Mouse (Mus musculus) limb, embryonic 12.5 days (tissue): ENCODE measurements around the gene Gm17617. TPM values are rescaled to one million over a fixed set of nuclear protein-coding genes. Genes with fewer than 3 reads are reported as not detected.

Experiments used
- ATAC-seq: fragments of 200-750 bp; cut with Nextera tagmentation; 2 replicates; pipeline ENCODE4 v1.8.0; 2017; ENCODE audit warnings: low read depth, moderate TSS enrichment; ENCODE audit not compliant: insufficient number of reproducible peaks, insufficient read depth, low FRiP score, low TSS enrichment
- H3K27ac ChIP-seq: fragments of 300-500 bp; sonication (generic); 2 replicates; pipeline ENCODE4 v1.5.1; 2016; ENCODE audit warnings: mild to moderate bottlenecking, moderate library complexity
- H3K27me3 ChIP-seq: fragments of 300-500 bp; sonication (generic); 2 replicates; pipeline ENCODE4 v1.6.1; 2016; ENCODE audit warnings: mild to moderate bottlenecking, moderate library complexity
- H3K36me3 ChIP-seq: fragments of 300-500 bp; sonication (generic); 2 replicates; pipeline ENCODE4 v1.6.1; 2016; ENCODE audit warnings: mild to moderate bottlenecking, moderate library complexity
- H3K4me1 ChIP-seq: fragments of 300-500 bp; sonication (generic); replicated peaks from 2 replicates; pipeline ENCODE4 v1.6.1; 2016
- H3K4me2 ChIP-seq: fragments of 300-500 bp; sonication (generic); 2 replicates; pipeline ENCODE4 v1.6.1; 2016; ENCODE audit warnings: mild to moderate bottlenecking, moderate library complexity
- H3K4me3 ChIP-seq: fragments of 300-500 bp; sonication (generic); replicated peaks from 2 replicates; pipeline ENCODE4 v1.5.1; 2016; ENCODE audit warnings: mild to moderate bottlenecking
- H3K9ac ChIP-seq: fragments of 300-500 bp; sonication (generic); replicated peaks from 2 replicates; pipeline ENCODE4 v1.6.1; 2016; ENCODE audit warnings: mild to moderate bottlenecking, moderate library complexity
- H3K9me3 ChIP-seq: fragments of 300-500 bp; sonication (generic); 2 replicates; pipeline ENCODE4 v1.6.1; 2016; ENCODE audit warnings: mild to moderate bottlenecking, moderate library complexity
- WGBS: fragments of 180-500 bp; shearing (Covaris S2); methylation state at CpG from one replicate; pipeline ENCODE4 v1.1.7; 2016; 5-methylcytosine and 5-hydroxymethylcytosine counted together
- polyA plus RNA-seq: library from polyadenylated mRNA; unstranded; fragments of >200 nt; fragmentation: Nextera tagmentation; extraction: Ambion mirVana; gene quantifications from 2 replicates; pipeline ENCODE4 v1.2.1, GENCODE M21; 2016

Gene Gm17617
- polyA plus RNA-seq, 1 experiment from 2014 or later = not detected

- Histone ChIP-seq H3K27me3 (no peaks in the 10 kb centered on the region), H3K27ac (no peak overlapping the region), H3K4me1 (no peaks in the 10 kb centered on the region), H3K4me3 (no peak overlapping the region), H3K36me3 (peaks cover 70% of the 10 kb centered on the region), H3K4me2 (no peak overlapping the region), H3K9ac (no peak overlapping the region), H3K9me3 (no peaks in the 10 kb centered on the region)
- 83% methylated on average over 6 of the region's 6 CpGs for WGBS
- ATAC-seq = no peak
Measured at GRCm38 (mm10) chr13:55114375-55114774, 19.0 kb downstream of the Gm17617 start.

- H3K4me1 ChIP-seq = peaks cover 7% of the 10 kb centered on the region
- peaks cover 24% of the 10 kb centered on the region; the same call in 1 of the 2 replicates for H3K36me3 ChIP-seq
- no peak overlapping the region for H3K27ac ChIP-seq
- no peak overlapping the region for H3K4me3 ChIP-seq
- H3K27me3 ChIP-seq = no peaks in the 10 kb centered on the region
- no peak overlapping the region for H3K9ac ChIP-seq
- no peak for ATAC-seq
- no peaks in the 10 kb centered on the region for H3K9me3 ChIP-seq
- 79% methylated on average over 8 of the region's 8 CpGs for WGBS
- no peak overlapping the region for H3K4me2 ChIP-seq
Measured at GRCm38 (mm10) chr13:55107694-55108093, 25.7 kb downstream of the Gm17617 start.

GRCm38 (mm10) chr13:55107116-55107515 is 26.2 kb downstream of the Gm17617 start:
- peaks cover 7% of the 10 kb centered on the region for H3K4me1 ChIP-seq
- no peak for ATAC-seq
- H3K4me2 ChIP-seq = no peak overlapping the region
- H3K9me3 ChIP-seq = no peaks in the 10 kb centered on the region
- no peak overlapping the region for H3K9ac ChIP-seq
- H3K4me3 ChIP-seq = no peak overlapping the region
- WGBS = 91% methylated on average over 4 of the region's 4 CpGs
- no peaks in the 10 kb centered on the region for H3K27me3 ChIP-seq
- no peak overlapping the region for H3K27ac ChIP-seq
- peaks cover 22% of the 10 kb centered on the region; the same call in 1 of the 2 replicates for H3K36me3 ChIP-seq

- no peaks in the 10 kb centered on the region for H3K27me3 ChIP-seq
- ATAC-seq = no peak
- H3K9ac ChIP-seq = peak overlapping the region; percentile 79
- peaks cover 7% of the 10 kb centered on the region for H3K4me1 ChIP-seq
- peaks cover 22% of the 10 kb centered on the region; the same call in 1 of the 2 replicates for H3K36me3 ChIP-seq
- 24% methylated on average over 8 of the region's 8 CpGs for WGBS
- H3K4me2 ChIP-seq = peak overlapping the region; percentile 85
- H3K9me3 ChIP-seq = 0 out of 2 replicates have a peak, but pooled peaks cover 5% of the 10 kb centered on the region
- H3K4me3 ChIP-seq = peak overlapping the region; percentile 83
- H3K27ac ChIP-seq = peak overlapping the region; percentile 84
Measured at GRCm38 (mm10) chr13:55105953-55106691, 27.2 kb downstream of the Gm17617 start.

- peak; percentile 87 for ATAC-seq
- H3K4me1 ChIP-seq = peaks cover 7% of the 10 kb centered on the region
- H3K36me3 ChIP-seq = peaks cover 22% of the 10 kb centered on the region; the same call in 1 of the 2 replicates
- peak within 1 kb of the TSS; percentile 84 for H3K27ac ChIP-seq
- WGBS = under 1% methylated on average over 66 of the region's 66 CpGs
- H3K4me3 ChIP-seq = peak within 1 kb of the TSS; percentile 83
- no peaks in the 10 kb centered on the region for H3K27me3 ChIP-seq
- H3K4me2 ChIP-seq = peak within 1 kb of the TSS; percentile 85
- 0 out of 2 replicates have a peak, but pooled peaks cover 5% of the 10 kb centered on the region for H3K9me3 ChIP-seq
- H3K9ac ChIP-seq = peak within 1 kb of the TSS; percentile 79
Measured at GRCm38 (mm10) chr13:55105045-55105952, 28.0 kb downstream of the Gm17617 start, which contains the start of gene Zfp346. TSS of gene Zfp346 (plus strand) at chr13:55105311.

GRCm38 (mm10) chr13:55103351-55103750 is 30.0 kb downstream of the Gm17617 start:
- Histone ChIP-seq H3K4me3 (no peak overlapping the region), H3K36me3 (peaks cover 10% of the 10 kb centered on the region; the same call in 1 of the 2 replicates), H3K9me3 (0 out of 2 replicates have a peak, but pooled peaks cover 5% of the 10 kb centered on the region), H3K27me3 (no peaks in the 10 kb centered on the region), H3K9ac (no peak overlapping the region), H3K4me1 (peaks cover 14% of the 10 kb centered on the region), H3K27ac (no peak overlapping the region), H3K4me2 (no peak overlapping the region)
- WGBS = 73% methylated on average over 2 of the region's 2 CpGs
- no peak for ATAC-seq

- no peak for ATAC-seq
- H3K4me3 ChIP-seq = no peak overlapping the region
- H3K4me2 ChIP-seq = no peak overlapping the region
- H3K9ac ChIP-seq = no peak overlapping the region
- peaks cover 14% of the 10 kb centered on the region for H3K4me1 ChIP-seq
- H3K9me3 ChIP-seq = 0 out of 2 replicates have a peak, but pooled peaks cover 5% of the 10 kb centered on the region
- no peaks in the 10 kb centered on the region for H3K27me3 ChIP-seq
- no peak overlapping the region for H3K27ac ChIP-seq
- WGBS = 97% methylated on average over 3 of the region's 3 CpGs
- H3K36me3 ChIP-seq = peaks cover under 1% of the 10 kb centered on the region; the same call in 1 of the 2 replicates
Measured at GRCm38 (mm10) chr13:55102366-55102765, 31.0 kb downstream of the Gm17617 start.

- Histone ChIP-seq H3K9me3 (0 out of 2 replicates have a peak, but pooled peaks cover 5% of the 10 kb centered on the region), H3K4me3 (no peak overlapping the region), H3K36me3 (no peaks in the 10 kb centered on the region), H3K27me3 (no peaks in the 10 kb centered on the region), H3K9ac (no peak overlapping the region), H3K27ac (no peak overlapping the region), H3K4me2 (no peak overlapping the region), H3K4me1 (peaks cover 14% of the 10 kb centered on the region)
- no peak for ATAC-seq
- WGBS = 93% methylated on average over 11 of the region's 11 CpGs
Measured at GRCm38 (mm10) chr13:55101627-55102026, 31.7 kb downstream of the Gm17617 start.

GRCm38 (mm10) chr13:55099726-55100478 is 33.4 kb downstream of the Gm17617 start, which contains the start of gene Uimc1:
TSS of gene Uimc1 (minus strand) at chr13:55100300.
- no peaks in the 10 kb centered on the region for H3K36me3 ChIP-seq
- peak within 1 kb of the TSS; percentile 95 for H3K27ac ChIP-seq
- H3K9ac ChIP-seq = peak within 1 kb of the TSS; percentile 90
- H3K4me1 ChIP-seq = peaks cover 6% of the 10 kb centered on the region
- peak; percentile 87 for ATAC-seq
- H3K4me3 ChIP-seq = peak within 1 kb of the TSS; percentile 79
- 0 out of 2 replicates have a peak, but pooled peaks cover 5% of the 10 kb centered on the region for H3K9me3 ChIP-seq
- H3K4me2 ChIP-seq = peak within 1 kb of the TSS; percentile 66
- no peaks in the 10 kb centered on the region for H3K27me3 ChIP-seq
- under 1% methylated on average over 64 of the region's 81 CpGs for WGBS

- Histone ChIP-seq H3K4me2 (peak overlapping the region; percentile 66), H3K36me3 (no peaks in the 10 kb centered on the region), H3K27me3 (no peaks in the 10 kb centered on the region), H3K9ac (peak overlapping the region; percentile 90), H3K9me3 (0 out of 2 replicates have a peak, but pooled peaks cover 5% of the 10 kb centered on the region), H3K27ac (peak overlapping the region; percentile 95), H3K4me1 (peaks cover 6% of the 10 kb centered on the region), H3K4me3 (peak overlapping the region; percentile 79)
- no peak for ATAC-seq
- WGBS = 38% methylated on average over 20 of the region's 20 CpGs
Measured at GRCm38 (mm10) chr13:55099066-55099725, 34.2 kb downstream of the Gm17617 start.
